Comparison of ENCODE assay signal across 18 mouse cellular contexts in genomic region chr19:60554866-60555438, GRCm38 (mm10). TPM values are rescaled to one million over a fixed set of nuclear protein-coding genes. Genes with fewer than 3 reads are reported as not detected.
A peak's percentile ranks its signal among the peaks of the same experiment; 100 is the strongest.
DNase-seq lines count a peak whose midpoint lies in the region; ATAC-seq and TF ChIP-seq lines count a peak whose summit lies in the region.
"Had no signal": no experiment of that assay in that cellular context is flagged by ENCODE, and none has a peak within 500 bp of the region (broad histone marks: within the 10 kb centered on the region; RNA-seq: fewer than 3 reads in every experiment).

No protein-coding gene starts in this region.

- in situ Hi-C loops in Patski (cut with MboI; ENCODE audit: low pct_unique_long_range_greater_than_20kb): no loop called here

- no peak for TF ChIP-seq EP300 in liver, postnatal 0 days (IDR thresholded peaks at IDR 0.05; ENCODE audit: low read depth)

- no peak overlapping the region for H3K4me3 ChIP-seq in liver, postnatal 0 days (ENCODE audit: low read depth, low read length)
- H3K4me3 ChIP-seq in liver, embryonic 12.5 days: no peak overlapping the region
- no peak overlapping the region for H3K4me3 ChIP-seq in midbrain, embryonic 13.5 days (replicated peaks)
- H3K4me3 ChIP-seq: embryonic facial prominence, embryonic 15.5 days; forebrain, embryonic 12.5 days; hindbrain, embryonic 15.5 days; liver, embryonic 13.5 days had no signal

- POLR2A ChIA-PET in Patski (lab: Charles Lee): no interaction called here

- no peak overlapping the region for H3K9ac ChIP-seq in liver, postnatal 0 days (replicated peaks)
- no peak overlapping the region for H3K9ac ChIP-seq in liver, embryonic 12.5 days
- H3K9ac ChIP-seq in midbrain, embryonic 13.5 days (replicated peaks): no peak overlapping the region
- H3K9ac ChIP-seq: embryonic facial prominence, embryonic 15.5 days; forebrain, embryonic 12.5 days; hindbrain, embryonic 15.5 days; liver, embryonic 13.5 days had no signal

- intact Hi-C loops in left cerebral cortex, postnatal 10 days (cut with DNase I): loop anchor here (5.0 kb wide), 1 partner anchor 118 kb away; no protein-coding TSS in a partner anchor

- H3K27ac ChIP-seq in liver, postnatal 0 days (ENCODE audit: low read depth): no peak overlapping the region
- H3K27ac ChIP-seq in liver, embryonic 12.5 days: no peak overlapping the region
- H3K27ac ChIP-seq in midbrain, embryonic 13.5 days: no peak overlapping the region
- H3K27ac ChIP-seq: embryonic facial prominence, embryonic 15.5 days; forebrain, embryonic 12.5 days; hindbrain, embryonic 15.5 days; liver, embryonic 13.5 days had no signal

- no peak for TF ChIP-seq POLR2A in brain, embryonic 14.5 days (IDR thresholded peaks at IDR 0.05; ENCODE audit: borderline replicate concordance, extremely low read depth, insufficient read depth, insufficient read length, poor library complexity, severe bottlenecking)

- no peaks in the 10 kb centered on the region for H3K9me3 ChIP-seq in liver, postnatal 0 days (ENCODE audit: low read length)
- no peaks in the 10 kb centered on the region for H3K9me3 ChIP-seq in liver, embryonic 12.5 days (replicated peaks)
- no peaks in the 10 kb centered on the region for H3K9me3 ChIP-seq in midbrain, embryonic 13.5 days
- H3K9me3 ChIP-seq: embryonic facial prominence, embryonic 15.5 days; forebrain, embryonic 12.5 days; hindbrain, embryonic 15.5 days; liver, embryonic 13.5 days had no signal

- peaks cover 15% of the 10 kb centered on the region; the same call in 1 of the 2 replicates for H3K36me3 ChIP-seq in liver, postnatal 0 days (replicated peaks; ENCODE audit: insufficient read depth, low read length)
- H3K36me3 ChIP-seq in liver, embryonic 12.5 days: peaks cover 39% of the 10 kb centered on the region
- H3K36me3 ChIP-seq in midbrain, embryonic 13.5 days: peaks cover 23% of the 10 kb centered on the region
- H3K36me3 ChIP-seq: hindbrain, embryonic 15.5 days had no signal

- ATAC-seq in frontal cortex, adult (ENCODE audit: low TSS enrichment): peak; percentile 67
- ATAC-seq in liver, postnatal 0 days: peak; percentile 38; the same call in 1 of the 2 replicates
- no peak for ATAC-seq in liver, embryonic 12.5 days
- peak; percentile 62 for ATAC-seq in Patski
- no peak for ATAC-seq in midbrain, embryonic 13.5 days

- no peak overlapping the region for H3K4me2 ChIP-seq in liver, postnatal 0 days (ENCODE audit: low read depth, low read length)
- no peak overlapping the region for H3K4me2 ChIP-seq in liver, embryonic 12.5 days
- no peak overlapping the region for H3K4me2 ChIP-seq in midbrain, embryonic 13.5 days (replicated peaks)
- H3K4me2 ChIP-seq: embryonic facial prominence, embryonic 15.5 days; forebrain, embryonic 12.5 days; hindbrain, embryonic 15.5 days; liver, embryonic 13.5 days had no signal

- TF ChIP-seq CTCF in liver, postnatal 0 days (IDR thresholded peaks at IDR 0.05; ENCODE audit: low read depth): no peak
- TF ChIP-seq CTCF in Patski (IDR thresholded peaks at IDR 0.05): no peak
- no peak for TF ChIP-seq CTCF in brain, embryonic 14.5 days (IDR thresholded peaks at IDR 0.05; ENCODE audit: borderline replicate concordance, extremely low read depth, insufficient read depth, insufficient read length)

- no peak for DNase-seq in frontal cortex, postnatal 25 days (ENCODE audit: low spot score in 2 of 2)
- no peak for DNase-seq in liver, postnatal 0 days
- DNase-seq in Patski (ENCODE audit: low read depth, low spot score): peak; percentile 17
- DNase-seq in brain, embryonic 14.5 days (ENCODE audit: low read depth): peak; percentile 17
- DNase-seq in left cerebral cortex, postnatal 10 days (ENCODE audit: extremely low spot score in 1 of 2, low spot score in 2 of 2): no peak
- DNase-seq: B cell, adult 2 months; cerebellum, adult 18-20 months; kidney, adult 11 months; kidney, postnatal 10 days; liver, embryonic 13.5 days; midbrain, embryonic 14.5 days; right cerebral cortex, postnatal 25 days had no signal

- H3K4me1 ChIP-seq in liver, postnatal 0 days (ENCODE audit: insufficient read depth): no peaks in the 10 kb centered on the region
- H3K4me1 ChIP-seq in liver, embryonic 12.5 days: no peaks in the 10 kb centered on the region
- peaks cover 2% of the 10 kb centered on the region; the same call in 1 of the 2 replicates for H3K4me1 ChIP-seq in midbrain, embryonic 13.5 days (replicated peaks)
- H3K4me1 ChIP-seq: embryonic facial prominence, embryonic 15.5 days; forebrain, embryonic 12.5 days; hindbrain, embryonic 15.5 days; liver, embryonic 13.5 days had no signal

- CTCF ChIA-PET in Patski (lab: Charles Lee): interaction anchor here (1.3 to 3.3 kb wide), 6 partner anchors 12 to 117 kb away, joined by 3 to 18 read pairs (median 6); no protein-coding TSS in a partner anchor

- 71% methylated on average over 4 of the region's 4 CpGs for WGBS in liver, postnatal 0 days (ENCODE audit: insufficient replicate concordance)
- WGBS in liver, embryonic 12.5 days (ENCODE audit: insufficient replicate concordance): 77% methylated on average over 4 of the region's 4 CpGs
- WGBS in midbrain, embryonic 13.5 days: 88% methylated on average over 4 of the region's 4 CpGs

- no peaks in the 10 kb centered on the region for H3K27me3 ChIP-seq in liver, postnatal 0 days (ENCODE audit: insufficient read depth, low read length)
- no peaks in the 10 kb centered on the region for H3K27me3 ChIP-seq in liver, embryonic 12.5 days (replicated peaks)
- no peaks in the 10 kb centered on the region for H3K27me3 ChIP-seq in Patski
- no peaks in the 10 kb centered on the region for H3K27me3 ChIP-seq in midbrain, embryonic 13.5 days
- H3K27me3 ChIP-seq: embryonic facial prominence, embryonic 15.5 days; forebrain, embryonic 12.5 days; hindbrain, embryonic 15.5 days; liver, embryonic 13.5 days had no signal

RNA-seq across cellular contexts. Expression of gene Cacul1, which starts 25.9 kb away (rescaled TPM):
- polyA plus RNA-seq in liver, postnatal 0 days (2015; fragmentation: Nextera tagmentation; extraction: Ambion mirVana): 7.8 and 8.6 TPM in 2 replicates
- 17.3 and 17.5 TPM in 2 replicates for polyA plus RNA-seq in liver, embryonic 12.5 days (2016; fragmentation: Nextera tagmentation; extraction: Ambion mirVana)
- 84.2 TPM for polyA plus RNA-seq in Patski (2021)
- 21.2 and 28.2 TPM in 2 replicates for polyA plus RNA-seq in brain, embryonic 14.5 days (2012; rRNA removed)
- polyA plus RNA-seq in midbrain, embryonic 13.5 days (2015; fragmentation: Nextera tagmentation; extraction: Ambion mirVana): 21.3 and 23.4 TPM in 2 replicates
- total RNA-seq in left cerebral cortex, postnatal 10 days (2021): 10 to 100 TPM; 42.3 to 45.6 TPM

Comparison
In these comparisons a context has a peak if more than half of its experiments do, and no peak if none do; other contexts are left out.
1. ATAC-seq: peak in frontal cortex, adult (single experiment), liver, postnatal 0 days (single experiment) and Patski (single experiment); none in liver, embryonic 12.5 days (single experiment) and midbrain, embryonic 13.5 days (single experiment).
2. DNase-seq: peak in Patski (single experiment) and brain, embryonic 14.5 days (single experiment); none in frontal cortex, postnatal 25 days (0 of 2), liver, postnatal 0 days (single experiment) and left cerebral cortex, postnatal 10 days (0 of 2).